Mouse (Mus musculus) heart, postnatal 36 days (tissue): ENCODE data around the gene Dhrs1. TPM values are rescaled to one million over a fixed set of nuclear protein-coding genes. Genes with fewer than 3 reads are reported as not detected.

ENCODE experiments used
- DNase-seq, 2 experiments: peaks; one replicate each; pipeline ENCODE4 v3.0.0; 2021 to 2022
- intact Hi-C: fragments of 180-260 bp; cut with DNase I; formaldehyde crosslinking; loops from one replicate; pipeline ENCODE4 v1.15.1; 2025
- total RNA-seq, 2 experiments: library from RNA; stranded (reverse); gene quantifications; 2 replicates each; pipeline ENCODE4 v1.2.3; 2021

The Dhrs1 gene
- total RNA-seq, 2 experiments from 2014 or later, result 41.3 to 44.2 TPM

DNA sequence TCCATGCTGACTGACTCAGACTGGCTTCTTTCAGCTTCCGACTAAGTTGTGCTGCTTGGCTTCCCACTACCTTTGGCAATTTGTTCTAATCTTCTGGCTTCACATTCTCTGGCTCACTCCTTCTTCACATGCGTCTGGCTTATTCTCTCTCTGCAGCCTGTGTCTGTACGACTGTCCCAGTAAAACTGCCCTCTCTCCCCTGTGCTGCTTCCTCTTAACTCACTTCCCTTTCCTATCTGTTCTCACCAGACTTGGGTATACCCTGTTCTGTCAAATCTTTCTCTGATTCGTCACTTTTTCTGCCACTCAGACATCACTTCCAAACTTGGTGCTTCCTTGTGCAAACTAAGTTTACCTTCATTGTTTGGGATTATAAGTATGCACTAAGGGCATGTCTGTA is 48.3 kb downstream of the Dhrs1 start:
- intact Hi-C loops, result no loop called here
- DNase-seq, result no peak

GRCm38 (mm10) chr14:55689433-55689832 is 56.1 kb downstream of the Dhrs1 start:
- intact Hi-C loops, result no loop called here

More at GRCm38 (mm10) chr14:55689433-55689832, 56.1 kb downstream of the Dhrs1 start:
- no peak for DNase-seq

Other genes with a start within 250 kb of the Dhrs1 start
- not detected for gene Cpne6, start 235.2 kb downstream of the Dhrs1 start, total RNA-seq
- gene Nrl, start 220.7 kb downstream of the Dhrs1 start, total RNA-seq, result not detected
- gene Pck2, start 205.4 kb downstream of the Dhrs1 start, total RNA-seq, result 10 to 100 TPM; 12.9 to 13.2 TPM
- 100 to 1,000 TPM; 138 to 148 TPM for gene Dcaf11, start 185.7 kb downstream of the Dhrs1 start, total RNA-seq
- gene A730061H03Rik, start 185.3 kb downstream of the Dhrs1 start, total RNA-seq, result not detected
- 100 to 1,000 TPM; 188 to 200 TPM for gene Fitm1, start 170.1 kb downstream of the Dhrs1 start, total RNA-seq
- gene Psme1, start 167.6 kb downstream of the Dhrs1 start, total RNA-seq, result 100 to 1,000 TPM; 250 to 298 TPM
- 10 to 100 TPM; 59.7 to 63.2 TPM for gene Emc9, start 160.4 kb downstream of the Dhrs1 start, total RNA-seq
- 100 to 1,000 TPM; 103 to 107 TPM for gene Psme2, start 154.6 kb downstream of the Dhrs1 start, total RNA-seq
- 10 to 100 TPM; 29.1 to 35.0 TPM for gene Rnf31, start 154.0 kb downstream of the Dhrs1 start, total RNA-seq
- 10 to 100 TPM; 10.6 to 17.7 TPM for gene Irf9, start 142.1 kb downstream of the Dhrs1 start, total RNA-seq
- gene Rec8, start 127.7 kb downstream of the Dhrs1 start, total RNA-seq, result under 1 TPM; 0.11 to 0.19 TPM
- 10 to 100 TPM; 54.1 to 62.7 TPM for gene Ipo4, start 109.7 kb downstream of the Dhrs1 start, total RNA-seq
- gene Gm49378, start 107.8 kb downstream of the Dhrs1 start, total RNA-seq, result 1 to 10 TPM; 3.0 to 3.7 TPM
- 10 to 100 TPM; 38.3 to 42.1 TPM for gene Tm9sf1, start 101.9 kb downstream of the Dhrs1 start, total RNA-seq
- gene Tssk4, start 95.5 kb downstream of the Dhrs1 start, total RNA-seq, result under 1 TPM; 0.51 to 0.61 TPM
- gene Mdp1, start 85.2 kb downstream of the Dhrs1 start, total RNA-seq, result 10 to 100 TPM; 42.6 to 57.7 TPM
- 10 to 100 TPM; 10.8 to 11.0 TPM for gene Gmpr2, start 73.7 kb downstream of the Dhrs1 start, total RNA-seq
- gene Nedd8, start 73.6 kb downstream of the Dhrs1 start, total RNA-seq, result 100 to 1,000 TPM; 242 to 257 TPM
- gene Tinf2, start 63.9 kb downstream of the Dhrs1 start, total RNA-seq, result 10 to 100 TPM in 1 of 2 experiments, 1 to 10 TPM in 1; 10.0 to 12.9 TPM
- under 1 TPM; 0.31 to 0.33 TPM for gene Tgm1, start 31.8 kb downstream of the Dhrs1 start, total RNA-seq
- 10 to 100 TPM; 12.7 to 13.3 TPM for gene Rabggta, start 23.4 kb downstream of the Dhrs1 start, total RNA-seq
- 10 to 100 TPM in 1 of 2 experiments, 1 to 10 TPM in 1; 8.4 to 12.8 TPM for gene Nop9, start within 50 bp of the Dhrs1 start, total RNA-seq
- 1 to 10 TPM in 1 of 2 experiments, under 1 TPM in 1; 0.64 to 1.6 TPM for gene Cideb, start 12.8 kb upstream of the Dhrs1 start, total RNA-seq
- gene Ltb4r2, start 15.7 kb upstream of the Dhrs1 start, total RNA-seq, result under 1 TPM in 1 of 2 experiments, not detected in 1; 0.19 TPM
- gene Ltb4r1, start 20.3 kb upstream of the Dhrs1 start, total RNA-seq, result under 1 TPM in 1 of 2 experiments, not detected in 1; 0.24 TPM
- 10 to 100 TPM; 18.0 to 21.0 TPM for gene Adcy4, start 38.4 kb upstream of the Dhrs1 start, total RNA-seq
- 1 to 10 TPM; 3.0 to 5.1 TPM for gene Ripk3, start 43.2 kb upstream of the Dhrs1 start, total RNA-seq
- 1 to 10 TPM; 5.0 to 5.1 TPM for gene Nfatc4, start 77.5 kb upstream of the Dhrs1 start, total RNA-seq
- 10 to 100 TPM in 1 of 2 experiments, 1 to 10 TPM in 1; 9.5 to 10.5 TPM for gene Nynrin, start 108.3 kb upstream of the Dhrs1 start, total RNA-seq
- gene Cbln3, start 138.7 kb upstream of the Dhrs1 start, total RNA-seq, result under 1 TPM in 1 of 2 experiments, not detected in 1; 0.19 TPM
- gene Khnyn, start 139.3 kb upstream of the Dhrs1 start, total RNA-seq, result 10 to 100 TPM; 13.0 to 14.7 TPM
- gene Sdr39u1, start 154.6 kb upstream of the Dhrs1 start, total RNA-seq, result 100 to 1,000 TPM; 109 to 116 TPM
- gene Cma1, start 199.0 kb upstream of the Dhrs1 start, total RNA-seq, result 1 to 10 TPM; 1.5 to 1.7 TPM
- not detected for gene Cma2, start 205.3 kb upstream of the Dhrs1 start, total RNA-seq